Mouse (Mus musculus) small intestine, adult 2 months (tissue): Measurements from ENCODE around the gene Plppr3.

Experiments
- CTCF ChIP-seq: fragments of 200-500 bp; IDR thresholded peaks from 2 replicates; pipeline ENCODE4 v1.5.1; 2012; ENCODE audit warnings: low read depth, mild to moderate bottlenecking, control low read depth, inconsistent platforms, low read length, moderate library complexity, mixed read lengths; ENCODE audit not compliant: insufficient replicate concordance, insufficient read length; ENCODE audit errors: extremely low read depth
- POLR2A ChIP-seq: fragments of 200-500 bp; IDR thresholded peaks from 2 replicates; pipeline ENCODE4 v1.6.1; 2012; ENCODE audit warnings: low read depth, mild to moderate bottlenecking, control low read depth, inconsistent platforms, low read length, moderate library complexity

DNA sequence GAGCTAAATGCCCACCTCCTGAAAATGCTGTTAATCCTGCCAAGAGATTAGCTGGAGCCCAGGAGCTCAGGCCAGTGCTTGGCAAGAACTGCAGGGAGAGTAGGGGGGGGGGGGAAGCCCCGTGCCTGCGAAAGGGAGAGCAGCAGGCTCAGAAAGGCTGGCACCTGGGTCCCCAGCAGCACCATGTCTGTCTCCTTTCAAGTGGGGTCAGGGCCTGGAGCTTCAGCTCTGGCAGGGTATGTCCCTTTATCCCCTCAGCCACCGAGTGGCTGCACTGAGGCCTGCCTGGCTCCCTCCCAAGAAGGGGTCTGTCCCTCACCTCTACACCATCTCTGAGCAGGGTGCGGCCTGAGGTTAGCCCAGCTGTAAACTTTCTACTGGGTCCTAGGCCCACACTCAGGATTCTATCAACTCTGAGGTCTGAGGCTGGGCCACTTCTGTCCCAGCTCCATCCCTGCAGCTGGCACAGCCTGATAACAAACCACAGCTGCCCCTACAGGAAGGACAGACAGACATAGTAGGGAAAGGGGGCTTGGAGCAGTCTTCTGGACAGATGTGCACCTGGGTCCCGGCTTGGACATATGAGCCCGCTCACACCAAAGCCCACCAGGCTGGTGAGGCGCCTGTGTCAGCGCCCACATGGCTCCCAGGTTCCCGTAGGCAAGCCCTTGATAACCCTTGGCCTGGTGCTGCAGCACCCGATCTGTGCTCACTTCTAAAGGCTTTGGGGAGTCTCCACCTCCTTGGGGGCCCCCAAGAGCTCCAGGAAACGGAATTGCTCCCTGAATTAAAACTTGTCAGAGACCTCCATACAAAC lies 39.9 kb upstream of the Plppr3 start:
- TF ChIP-seq CTCF (no peak), POLR2A (no peak)
